Comparison of ENCODE assay signal across 8 mouse cellular contexts in the genomic region with DNA sequence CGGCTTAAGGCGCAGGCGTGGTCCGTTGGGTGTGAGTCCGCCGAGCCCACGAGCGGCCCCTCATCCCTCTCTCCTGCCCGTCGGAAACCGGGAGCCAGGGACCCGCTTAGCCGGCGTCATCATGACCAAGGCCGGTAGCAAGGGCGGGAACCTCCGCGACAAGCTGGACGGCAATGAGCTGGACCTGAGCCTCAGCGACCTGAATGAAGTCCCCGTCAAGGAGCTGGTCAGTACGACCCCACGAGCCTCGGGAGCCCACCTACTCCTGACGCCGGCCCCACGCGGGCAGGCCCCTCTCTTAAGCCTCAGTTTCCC. TPM values are rescaled to one million over a fixed set of nuclear protein-coding genes. Genes with fewer than 3 reads are reported as not detected.
A peak's percentile ranks its signal among the peaks of the same experiment; 100 is the strongest.
DNase-seq lines count a peak whose midpoint lies in the region; ATAC-seq and TF ChIP-seq lines count a peak whose summit lies in the region.

No protein-coding gene starts in this region.

- peak; percentile 64 for ATAC-seq in kidney, postnatal 0 days (replicated peaks; ENCODE audit: low FRiP score, low read depth)
- ATAC-seq in intestine, embryonic 15.5 days, result peak; percentile 57
- ATAC-seq in monocyte, adult 5-6 weeks (replicated peaks; ENCODE audit: insufficient number of reproducible peaks, low FRiP score, low TSS enrichment, poor library complexity, severe bottlenecking), result peak; percentile 30

- 1% methylated on average over 28 of the region's 28 CpGs for WGBS in kidney, postnatal 0 days
- under 1% methylated on average over 28 of the region's 28 CpGs for WGBS in embryonic facial prominence, embryonic 10.5 days
- WGBS in intestine, embryonic 15.5 days, result 0% methylated on average over 28 of the region's 28 CpGs

- peak overlapping the region; percentile 94 for H3K4me3 ChIP-seq in kidney, postnatal 0 days (replicated peaks; ENCODE audit: low read depth, low read length)
- peak overlapping the region; percentile 97 for H3K4me3 ChIP-seq in embryonic facial prominence, embryonic 10.5 days
- peak overlapping the region; percentile 98 for H3K4me3 ChIP-seq in intestine, embryonic 15.5 days (replicated peaks)

- intact Hi-C loops in left cerebral cortex, postnatal 4 days (cut with DNase I), result no loop called here

- no peaks in the 10 kb centered on the region for H3K27me3 ChIP-seq in kidney, postnatal 0 days (ENCODE audit: insufficient read depth, low read length)
- H3K27me3 ChIP-seq in embryonic facial prominence, embryonic 10.5 days (replicated peaks; ENCODE audit: low read depth, poor library complexity, severe bottlenecking), result no peaks in the 10 kb centered on the region
- H3K27me3 ChIP-seq in intestine, embryonic 15.5 days (replicated peaks), result no peaks in the 10 kb centered on the region

- H3K27ac ChIP-seq in kidney, postnatal 0 days, result peak overlapping the region; percentile 76
- H3K27ac ChIP-seq in embryonic facial prominence, embryonic 10.5 days (replicated peaks), result peak overlapping the region; percentile 90
- peak overlapping the region; percentile 82 for H3K27ac ChIP-seq in intestine, embryonic 15.5 days

- H3K36me3 ChIP-seq in kidney, postnatal 0 days (ENCODE audit: insufficient read depth, low read length), result peaks cover 20% of the 10 kb centered on the region
- peaks cover 36% of the 10 kb centered on the region for H3K36me3 ChIP-seq in embryonic facial prominence, embryonic 10.5 days (replicated peaks)
- H3K36me3 ChIP-seq in intestine, embryonic 15.5 days, result peaks cover 20% of the 10 kb centered on the region

- no peak for TF ChIP-seq CTCF in kidney, postnatal 0 days (IDR thresholded peaks at IDR 0.05; ENCODE audit: low read depth)

- H3K4me1 ChIP-seq in kidney, postnatal 0 days (replicated peaks; ENCODE audit: insufficient read depth, low read length), result peaks cover 8% of the 10 kb centered on the region; the same call in 1 of the 2 replicates
- H3K4me1 ChIP-seq in embryonic facial prominence, embryonic 10.5 days, result peaks cover 17% of the 10 kb centered on the region
- H3K4me1 ChIP-seq in intestine, embryonic 15.5 days (replicated peaks), result peaks cover 10% of the 10 kb centered on the region; the same call in 1 of the 2 replicates

- no peaks in the 10 kb centered on the region for H3K9me3 ChIP-seq in kidney, postnatal 0 days (replicated peaks; ENCODE audit: low read length)
- H3K9me3 ChIP-seq in embryonic facial prominence, embryonic 10.5 days, result no peaks in the 10 kb centered on the region
- no peaks in the 10 kb centered on the region for H3K9me3 ChIP-seq in intestine, embryonic 15.5 days

- peak overlapping the region; percentile 93 for H3K9ac ChIP-seq in kidney, postnatal 0 days (ENCODE audit: low read depth, low read length)
- H3K9ac ChIP-seq in intestine, embryonic 15.5 days, result peak overlapping the region; percentile 86

- no peak for DNase-seq in kidney, postnatal 0 days (ENCODE audit: low spot score)
- DNase-seq in kidney, adult 18-20 months, result no peak
- DNase-seq in embryonic facial prominence, embryonic 10.5 days (ENCODE audit: low spot score), result no peak
- no peak for DNase-seq in right cerebral cortex, postnatal 4 days
- no peak for DNase-seq in embryo, embryonic 11 days
- DNase-seq in left cerebral cortex, postnatal 4 days, result no peak

- peak overlapping the region; percentile 94 for H3K4me2 ChIP-seq in kidney, postnatal 0 days (ENCODE audit: low read length)
- H3K4me2 ChIP-seq in intestine, embryonic 15.5 days (replicated peaks), result peak overlapping the region; percentile 81

RNA-seq across cellular contexts. Expression of a gene that starts 0.3 kb away (rescaled TPM):
- 119 and 135 TPM in 2 replicates for polyA plus RNA-seq in kidney, postnatal 0 days (2015; fragmentation: Nextera tagmentation; extraction: Ambion mirVana)
- 258 and 280 TPM in 2 replicates for polyA plus RNA-seq in embryonic facial prominence, embryonic 10.5 days (2016; fragmentation: Nextera tagmentation; extraction: Ambion mirVana)
- 232 and 251 TPM in 2 replicates for polyA plus RNA-seq in intestine, embryonic 15.5 days (2015; fragmentation: Nextera tagmentation; extraction: Ambion mirVana)
- 61.6 to 80.3 TPM (median 69.2 TPM) in 3 replicates for total RNA-seq in monocyte, adult 5-6 weeks (2017)
- 100 to 1,000 TPM; 112 to 115 TPM for total RNA-seq in left cerebral cortex, postnatal 4 days (2021)

RNA-seq across cellular contexts. Expression of a gene that starts 23.7 kb away (rescaled TPM):
- polyA plus RNA-seq in kidney, postnatal 0 days (2015; fragmentation: Nextera tagmentation; extraction: Ambion mirVana), result 135 and 144 TPM in 2 replicates
- 141 and 153 TPM in 2 replicates for polyA plus RNA-seq in embryonic facial prominence, embryonic 10.5 days (2016; fragmentation: Nextera tagmentation; extraction: Ambion mirVana)
- polyA plus RNA-seq in intestine, embryonic 15.5 days (2015; fragmentation: Nextera tagmentation; extraction: Ambion mirVana), result 134 and 148 TPM in 2 replicates
- 13.2 to 23.6 TPM (median 19.1 TPM) in 3 replicates for total RNA-seq in monocyte, adult 5-6 weeks (2017)
- 10 to 100 TPM; 52.5 to 52.6 TPM for total RNA-seq in left cerebral cortex, postnatal 4 days (2021)

RNA-seq across cellular contexts. Expression of a gene that starts 23.9 kb away (rescaled TPM):
- polyA plus RNA-seq in kidney, postnatal 0 days (2015; fragmentation: Nextera tagmentation; extraction: Ambion mirVana), result 7.9 and 8.1 TPM in 2 replicates
- 58.6 and 59.4 TPM in 2 replicates for polyA plus RNA-seq in embryonic facial prominence, embryonic 10.5 days (2016; fragmentation: Nextera tagmentation; extraction: Ambion mirVana)
- 16.2 and 18.0 TPM in 2 replicates for polyA plus RNA-seq in intestine, embryonic 15.5 days (2015; fragmentation: Nextera tagmentation; extraction: Ambion mirVana)
- total RNA-seq in monocyte, adult 5-6 weeks (2017), result 1.2 TPM in 1 of 3 replicates, not detected in the others
- total RNA-seq in left cerebral cortex, postnatal 4 days (2021), result 1 to 10 TPM; 1.3 to 1.6 TPM

RNA-seq across cellular contexts. Expression of a gene that starts 28.2 kb away (rescaled TPM):
- polyA plus RNA-seq in kidney, postnatal 0 days (2015; fragmentation: Nextera tagmentation; extraction: Ambion mirVana), result 6.6 and 7.0 TPM in 2 replicates
- 3.9 and 4.1 TPM in 2 replicates for polyA plus RNA-seq in embryonic facial prominence, embryonic 10.5 days (2016; fragmentation: Nextera tagmentation; extraction: Ambion mirVana)
- 3.0 and 4.2 TPM in 2 replicates for polyA plus RNA-seq in intestine, embryonic 15.5 days (2015; fragmentation: Nextera tagmentation; extraction: Ambion mirVana)
- total RNA-seq in monocyte, adult 5-6 weeks (2017), result 1.8 to 10.8 TPM (median 2.8 TPM) in 3 replicates
- 10 to 100 TPM in 1 of 2 experiments, 1 to 10 TPM in 1; 9.1 to 10.3 TPM for total RNA-seq in left cerebral cortex, postnatal 4 days (2021)

RNA-seq across cellular contexts. Expression of a gene that starts 47.5 kb away (rescaled TPM):
- 18.4 and 21.4 TPM in 2 replicates for polyA plus RNA-seq in kidney, postnatal 0 days (2015; fragmentation: Nextera tagmentation; extraction: Ambion mirVana)
- 15.1 and 16.3 TPM in 2 replicates for polyA plus RNA-seq in embryonic facial prominence, embryonic 10.5 days (2016; fragmentation: Nextera tagmentation; extraction: Ambion mirVana)
- 16.1 and 16.6 TPM in 2 replicates for polyA plus RNA-seq in intestine, embryonic 15.5 days (2015; fragmentation: Nextera tagmentation; extraction: Ambion mirVana)
- 7.1 to 16.8 TPM (median 11.4 TPM) in 3 replicates for total RNA-seq in monocyte, adult 5-6 weeks (2017)
- total RNA-seq in left cerebral cortex, postnatal 4 days (2021), result 10 to 100 TPM; 16.2 to 18.7 TPM
